Mouse (Mus musculus) brown adipose tissue, adult 24 weeks (tissue): ENCODE results near the gene Fxn. TPM values are rescaled to one million over a fixed set of nuclear protein-coding genes. Genes with fewer than 3 reads are reported as not detected.
A peak's percentile ranks its signal among the peaks of the same experiment; 100 is the strongest.
"Not testable (repeated sequence)": the region's sequence is repeated elsewhere in the genome, so short reads cannot be mapped to it uniquely, and the experiment has no call there.

Experiments
- H3K27ac ChIP-seq: fragments of 200-500 bp; replicated peaks from 2 replicates; pipeline ENCODE4 v1.5.1; 2012; ENCODE audit warnings: low read depth, mild to moderate bottlenecking, low read length
- H3K4me1 ChIP-seq: fragments of 200-500 bp; 2 replicates; pipeline ENCODE4 v1.6.1; 2012; ENCODE audit warnings: low read length, mixed read lengths; ENCODE audit not compliant: control insufficient read depth, insufficient read depth, insufficient read length
- H3K4me3 ChIP-seq: fragments of 200-500 bp; 2 replicates; pipeline ENCODE4 v1.5.1; 2012; ENCODE audit warnings: low read depth, mild to moderate bottlenecking, low read length, moderate library complexity; ENCODE audit not compliant: insufficient read depth
- polyA plus RNA-seq: library from polyadenylated mRNA; stranded (reverse); fragments of >200 nt; gene quantifications from 2 replicates; pipeline ENCODE4 v1.2.4, GENCODE M21; 2012; ENCODE audit not compliant: missing spikeins, insufficient read depth, insufficient read length

The Fxn gene
- polyA plus RNA-seq, 1 experiment, result 37.2 TPM

DNA sequence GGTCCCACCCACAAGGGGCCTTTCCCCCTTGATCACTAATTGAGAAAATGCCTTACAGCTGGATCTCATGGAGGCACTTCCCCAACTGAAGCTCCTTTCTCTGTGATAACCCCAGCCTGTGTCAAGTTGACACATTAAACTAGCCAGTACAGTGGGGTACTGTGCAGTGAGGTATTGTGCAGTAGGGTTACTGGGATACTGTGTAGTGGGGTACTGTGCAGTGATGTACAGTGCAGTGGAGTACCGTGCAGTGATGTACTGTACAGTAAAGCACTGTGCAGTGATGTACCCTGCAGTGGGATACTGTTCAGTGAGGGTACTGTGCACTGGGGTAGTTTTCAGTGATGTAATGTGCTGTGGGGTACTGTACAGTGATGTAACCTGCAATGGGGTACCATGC is 48.0 kb downstream of the Fxn start:
- not testable (repeated sequence) for H3K4me1 ChIP-seq, H3K27ac ChIP-seq, H3K4me3 ChIP-seq

DNA sequence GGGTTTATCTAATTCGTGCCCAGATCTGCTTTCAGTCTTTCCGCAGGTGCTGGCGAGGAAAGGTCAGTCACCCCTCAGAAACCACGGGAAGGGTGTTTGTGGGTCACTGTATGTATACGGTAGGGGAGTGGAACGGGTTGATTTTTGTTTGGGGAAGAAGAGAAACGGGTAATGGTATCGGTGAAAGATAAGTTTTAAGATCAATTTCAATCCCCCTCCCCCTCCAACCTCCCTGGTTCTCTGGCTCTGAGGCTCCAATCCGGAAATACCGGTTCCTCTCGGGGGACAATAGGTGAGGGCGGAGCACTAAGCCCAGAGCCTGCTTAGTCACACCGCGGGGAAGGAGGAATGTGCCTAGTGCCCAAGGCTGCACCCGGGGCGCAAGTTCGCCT is 55.1 kb downstream of the Fxn start:
- H3K27ac ChIP-seq, result peak overlapping the region; percentile 98
- peak overlapping the region; percentile 84 for H3K4me3 ChIP-seq
- H3K4me1 ChIP-seq, result no peaks in the 10 kb centered on the region; the same call in 1 of the 2 replicates

DNA sequence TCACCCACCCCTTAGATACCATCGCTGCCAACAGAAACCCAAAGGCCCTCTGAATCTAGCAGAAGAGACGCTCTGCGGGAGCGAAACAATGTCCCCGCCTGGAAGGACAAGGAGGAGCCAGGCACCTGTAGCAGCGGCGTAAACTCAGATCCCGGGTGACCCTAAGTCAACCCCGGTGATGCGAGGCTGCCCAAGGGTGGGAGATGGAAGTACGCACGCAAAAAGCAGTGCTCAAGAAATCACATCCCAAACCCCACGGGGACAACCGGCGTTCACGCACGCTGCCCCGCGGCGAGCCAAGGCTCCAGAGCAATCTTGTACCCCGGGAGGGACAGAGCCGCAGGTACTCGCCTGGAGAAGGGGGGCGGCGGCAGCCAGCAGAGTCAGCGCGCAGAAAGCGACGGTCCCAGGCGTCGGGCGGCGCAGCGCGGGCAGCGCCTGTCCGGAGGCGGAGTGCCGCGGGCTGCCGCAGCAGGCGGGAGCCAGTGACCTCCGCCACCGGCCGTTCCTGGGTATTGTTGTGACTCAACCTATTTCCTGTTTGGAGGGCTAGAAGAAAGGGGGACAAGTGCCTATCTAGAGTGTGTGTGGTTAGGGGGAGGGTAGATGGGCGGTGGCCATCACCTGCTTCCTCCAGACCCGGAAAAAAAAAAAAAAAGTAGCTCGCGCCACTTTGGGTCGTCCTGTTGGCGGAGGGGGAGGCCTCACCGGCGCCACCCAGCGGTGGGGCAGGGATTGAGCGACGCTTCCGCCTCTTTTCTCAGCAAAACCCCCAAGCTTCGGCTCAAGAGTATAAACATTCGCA is 55.7 kb downstream of the Fxn start, which contains the start of gene Tjp2:
TSS of gene Tjp2 (minus strand) at position 531 of the 805 bp plus-strand sequence.
- H3K27ac ChIP-seq, result peak within 1 kb of the TSS; percentile 98
- peak within 1 kb of the TSS; percentile 84 for H3K4me3 ChIP-seq
- no peaks in the 10 kb centered on the region; the same call in 1 of the 2 replicates for H3K4me1 ChIP-seq

DNA sequence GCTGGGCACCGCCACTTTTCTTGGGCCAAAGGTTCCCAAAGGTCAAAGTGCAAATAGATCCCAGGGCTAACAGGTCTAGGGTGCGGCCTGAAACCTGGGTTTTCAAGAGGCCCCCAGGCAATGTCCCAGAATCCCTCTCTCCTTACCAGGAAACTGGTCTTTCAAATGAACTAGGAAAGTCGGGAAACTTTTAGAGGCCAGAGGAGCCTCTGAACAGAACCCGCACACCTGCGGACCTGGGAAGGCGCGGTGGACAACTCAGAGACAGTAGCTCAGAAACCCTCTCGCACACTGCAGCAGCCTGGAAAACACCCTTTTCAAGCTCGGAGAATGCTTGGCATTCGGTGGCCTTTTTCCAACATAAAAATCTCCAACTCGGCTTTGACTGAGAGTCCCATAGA is 56.6 kb downstream of the Fxn start:
- H3K27ac ChIP-seq, result 0 out of 2 replicates have a peak overlapping the region, but pooled peaks have one; percentile 0
- peak overlapping the region; percentile 84 for H3K4me3 ChIP-seq
- H3K4me1 ChIP-seq, result no peaks in the 10 kb centered on the region; the same call in 1 of the 2 replicates

DNA sequence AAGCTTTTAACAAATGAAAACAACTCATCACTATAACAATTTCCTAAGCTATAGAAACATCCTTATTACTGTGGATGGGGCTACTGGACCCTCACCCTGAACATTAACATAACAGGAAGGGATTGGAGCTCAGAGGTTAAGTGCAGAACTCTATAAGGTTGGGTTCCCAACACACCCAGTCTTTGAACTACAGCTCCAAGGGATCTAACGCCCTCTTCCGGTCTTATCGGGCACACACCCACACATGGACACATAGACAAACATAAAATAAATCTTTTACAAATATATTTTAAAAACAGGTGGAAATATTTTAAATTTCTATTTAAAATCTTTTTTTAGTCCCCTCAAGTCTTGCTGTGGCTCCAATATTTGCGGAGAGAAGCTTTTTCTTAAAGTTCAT is 59.0 kb downstream of the Fxn start:
- no peak overlapping the region for H3K4me3 ChIP-seq

DNA sequence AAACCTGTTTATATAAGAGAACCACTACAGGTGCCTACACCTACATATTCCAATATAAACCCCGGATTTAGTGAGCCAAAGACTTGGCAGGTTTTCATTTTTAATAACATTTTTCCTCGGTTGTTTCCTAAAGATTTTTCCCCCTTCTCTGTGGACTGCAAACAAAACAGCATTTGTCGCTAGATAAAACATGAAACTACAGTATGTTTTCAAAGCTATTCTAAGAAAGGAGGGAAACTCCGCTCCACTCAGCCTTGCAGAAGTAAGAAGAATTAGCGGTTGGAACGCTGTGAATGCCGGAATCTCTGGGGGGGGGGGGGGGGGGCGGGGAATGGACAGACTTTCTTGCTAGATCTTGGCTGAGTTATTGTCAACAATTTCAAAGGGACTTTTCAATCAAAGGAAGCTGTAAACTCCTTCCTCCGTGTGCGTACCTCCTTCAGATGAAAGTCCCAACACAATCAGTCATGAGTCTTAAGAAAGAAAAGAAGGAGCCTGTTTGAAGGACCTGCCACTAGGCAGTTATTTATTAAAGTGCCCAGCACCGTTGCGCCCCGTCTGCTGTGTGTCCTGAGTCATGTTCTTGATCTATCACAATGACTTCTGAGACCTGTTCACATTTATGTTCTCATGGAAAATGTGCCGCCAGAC is 59.5 kb downstream of the Fxn start:
- H3K4me1 ChIP-seq, result no peaks in the 10 kb centered on the region; the same call in 1 of the 2 replicates
- H3K27ac ChIP-seq, result 0 out of 2 replicates have a peak overlapping the region, but pooled peaks have one; percentile 1
- no peak overlapping the region for H3K4me3 ChIP-seq

More for the DNA sequence above, 59.0 kb downstream of the Fxn start:
- no peaks in the 10 kb centered on the region; the same call in 1 of the 2 replicates for H3K4me1 ChIP-seq
- no peak overlapping the region for H3K27ac ChIP-seq

DNA sequence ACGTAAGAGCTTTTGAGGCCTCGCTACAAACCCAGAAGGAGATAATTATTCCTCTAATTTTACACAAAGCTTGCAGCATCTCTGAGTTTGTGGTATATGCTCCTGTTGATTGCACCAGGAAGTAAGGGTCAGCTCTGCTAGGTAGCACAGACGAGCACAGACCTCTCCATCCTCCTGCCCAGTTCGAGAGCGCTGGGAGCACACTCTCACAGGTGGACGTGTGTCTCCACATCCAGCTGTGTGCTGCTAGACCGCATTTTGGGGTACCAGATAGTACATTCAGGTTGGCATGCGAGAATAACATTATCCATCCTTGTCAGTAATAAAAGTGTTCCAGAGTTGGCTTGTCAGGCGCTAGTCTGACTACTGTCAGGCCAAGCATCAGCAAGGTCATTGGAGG is 61.4 kb downstream of the Fxn start:
- no peak overlapping the region for H3K4me3 ChIP-seq
- H3K27ac ChIP-seq, result no peak overlapping the region
- no peaks in the 10 kb centered on the region; the same call in none of the 2 replicates for H3K4me1 ChIP-seq

DNA sequence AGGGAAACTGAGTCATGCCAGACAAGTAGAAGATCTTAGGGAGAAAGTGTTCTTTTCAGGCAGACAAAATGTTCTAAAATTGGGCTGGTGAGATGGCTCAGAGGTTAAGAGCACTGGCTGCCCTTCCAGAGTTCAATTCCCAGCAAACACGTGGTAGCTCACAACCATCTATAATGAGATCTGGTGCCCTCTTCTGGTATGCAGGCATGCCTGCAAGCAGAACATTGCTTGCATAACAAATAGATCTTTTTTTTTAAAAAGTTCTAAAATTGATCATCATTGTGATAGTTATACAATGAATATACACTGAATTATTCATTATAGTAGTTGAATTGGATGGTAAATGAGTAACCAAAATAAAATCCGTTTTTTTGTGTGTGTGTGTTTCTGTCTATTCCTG is 62.1 kb downstream of the Fxn start:
- H3K27ac ChIP-seq, result no peak overlapping the region
- H3K4me3 ChIP-seq, result no peak overlapping the region
- H3K4me1 ChIP-seq, result no peaks in the 10 kb centered on the region; the same call in none of the 2 replicates

DNA sequence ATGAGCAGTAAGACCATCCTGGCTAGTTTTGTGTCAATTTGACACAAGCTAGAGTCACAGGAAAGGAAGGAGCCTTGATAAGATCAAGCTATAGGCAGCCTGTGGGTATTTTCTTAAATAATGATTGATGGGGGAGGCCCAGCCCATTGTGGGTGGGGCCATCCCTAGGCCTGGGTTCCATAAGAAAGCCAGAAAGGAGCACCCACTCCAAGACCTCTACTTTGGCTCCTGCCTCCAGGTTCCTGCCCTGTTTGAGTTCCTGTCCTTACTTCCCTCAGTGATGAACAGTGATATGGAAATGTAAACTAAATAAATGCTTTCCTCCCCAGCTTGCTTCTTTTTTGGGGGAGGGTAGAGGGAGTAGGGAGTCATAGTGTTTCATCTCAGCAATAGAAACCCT is 62.6 kb downstream of the Fxn start:
- H3K27ac ChIP-seq, result no peak overlapping the region

DNA sequence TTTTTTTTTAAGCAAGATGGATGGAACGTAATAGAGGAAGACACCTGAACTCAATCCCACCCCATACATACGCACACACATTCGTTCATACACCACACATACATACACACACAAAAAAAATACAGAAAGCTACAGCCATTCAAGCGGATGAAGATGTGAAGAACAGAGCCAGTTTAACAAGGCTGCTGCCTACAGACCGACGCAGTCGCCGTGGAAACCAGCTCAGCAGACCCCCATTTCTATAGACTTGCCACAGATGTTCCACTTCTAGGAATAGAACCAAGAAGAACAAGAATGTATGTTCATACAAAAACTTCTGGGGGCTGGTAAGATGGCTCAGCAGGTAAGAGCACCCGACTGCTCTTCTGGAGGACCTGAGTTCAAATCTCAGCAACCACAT is 63.6 kb downstream of the Fxn start:
- Histone ChIP-seq H3K27ac (no peak overlapping the region), H3K4me3 (no peak overlapping the region), H3K4me1 (no peaks in the 10 kb centered on the region; the same call in none of the 2 replicates)

More for the DNA sequence above, 62.6 kb downstream of the Fxn start:
- Histone ChIP-seq H3K4me3 (no peak overlapping the region), H3K4me1 (no peaks in the 10 kb centered on the region; the same call in none of the 2 replicates)

DNA sequence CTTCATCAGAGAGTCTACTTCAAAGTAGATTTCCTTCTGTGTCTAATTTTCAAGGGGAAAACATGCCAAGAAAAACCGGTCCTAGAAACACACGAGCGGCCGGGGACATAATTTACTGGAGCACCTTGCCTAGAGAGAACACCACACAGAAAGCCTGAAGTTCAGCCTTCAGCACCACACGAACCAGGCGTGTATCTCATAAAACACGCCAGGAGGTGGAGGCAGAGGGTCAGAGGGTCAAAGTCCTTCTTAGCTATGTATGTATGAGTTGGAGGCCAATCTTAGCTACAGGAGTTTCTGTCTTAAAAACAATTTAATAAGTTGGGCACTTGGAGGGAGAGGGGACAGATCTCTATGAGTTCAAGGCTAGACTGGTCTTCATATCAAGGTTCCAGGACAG is 65.5 kb downstream of the Fxn start:
- Histone ChIP-seq H3K27ac (no peak overlapping the region), H3K4me3 (no peak overlapping the region), H3K4me1 (no peaks in the 10 kb centered on the region; the same call in none of the 2 replicates)

DNA sequence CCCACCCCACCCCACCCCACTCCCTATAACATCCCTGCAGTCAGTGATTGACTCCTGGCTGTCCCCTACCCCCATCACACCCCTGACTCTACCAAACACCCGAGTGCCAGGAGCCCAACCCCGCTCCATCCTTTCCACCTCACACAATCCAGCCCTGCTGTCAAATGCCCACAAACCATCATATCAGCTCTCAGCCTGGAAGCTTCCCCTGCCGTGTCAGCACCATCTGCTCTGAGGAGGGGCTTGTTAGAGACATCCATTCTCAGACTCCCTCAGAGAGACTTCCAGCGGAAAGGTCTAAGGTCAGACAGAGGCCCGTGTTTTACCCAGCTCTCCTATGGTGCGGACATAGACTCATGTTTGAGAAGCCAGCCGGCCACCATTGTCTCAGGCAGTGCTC is 67.1 kb downstream of the Fxn start:
- no peak overlapping the region for H3K27ac ChIP-seq

DNA sequence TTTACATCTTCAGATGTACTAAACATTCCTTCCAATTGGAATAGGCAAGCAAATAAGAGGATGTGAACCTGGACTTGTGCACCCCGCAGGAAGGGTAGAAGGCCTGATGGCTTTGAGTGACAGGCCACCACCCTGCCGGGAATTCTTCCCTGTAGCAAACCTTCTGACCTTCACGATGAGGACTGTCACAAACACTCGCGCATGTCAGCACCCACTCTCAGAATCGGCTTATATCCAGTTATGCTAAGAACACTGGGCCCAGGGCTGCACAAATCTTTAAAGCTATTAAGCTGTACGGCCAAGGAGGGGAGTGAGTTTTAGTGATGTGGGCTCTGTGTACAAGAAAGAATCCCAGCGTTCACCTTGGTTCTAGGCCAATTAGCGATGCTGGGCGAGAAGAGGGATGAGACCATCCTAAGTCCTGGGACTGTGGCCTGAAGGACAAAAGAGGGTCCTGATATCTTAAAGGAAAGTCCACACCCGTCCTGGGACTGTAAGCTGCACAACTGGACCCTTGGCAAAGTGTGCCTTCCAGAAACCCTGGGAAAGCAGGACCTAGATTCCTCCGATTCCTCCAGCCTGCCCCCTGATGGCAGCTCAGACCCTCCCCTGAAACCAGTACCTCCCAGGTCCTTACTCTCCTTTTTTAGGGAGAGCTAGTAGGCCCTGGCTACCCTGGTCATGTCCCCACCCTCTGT is 67.7 kb downstream of the Fxn start:
- Histone ChIP-seq H3K27ac (no peak overlapping the region), H3K4me3 (no peak overlapping the region), H3K4me1 (no peaks in the 10 kb centered on the region; the same call in none of the 2 replicates)

More for the DNA sequence above, 67.1 kb downstream of the Fxn start:
- Histone ChIP-seq H3K4me3 (no peak overlapping the region), H3K4me1 (no peaks in the 10 kb centered on the region; the same call in none of the 2 replicates)
